Mouse (Mus musculus) MEL (cell line): ENCODE data around the gene Vti1a. TPM values are rescaled to one million over a fixed set of nuclear protein-coding genes. Genes with fewer than 3 reads are reported as not detected.

ENCODE experiments used
- DNase-seq: peaks from one replicate; pipeline ENCODE4 v3.0.0; 2011; ENCODE audit warnings: low read depth, low spot score
- H3K27ac ChIP-seq: 2 replicates; pipeline ENCODE4 v1.5.1; 2012; ENCODE audit warnings: low read depth, mild to moderate bottlenecking, control low read depth, low read length, moderate library complexity; ENCODE audit not compliant: control insufficient read depth
- H3K27me3 ChIP-seq, 2 experiments: fragments of 150-350 bp in 1 of 2; sonication (generic) in 1 of 2; 2 replicates each; pipeline ENCODE4 v1.6.1; 2012; ENCODE audit warnings: low read length in 2 of 2, mild to moderate bottlenecking in 2 of 2, improper control_type of control experiment in 1 of 2, moderate library complexity in 1 of 2; ENCODE audit not compliant: insufficient read depth in 2 of 2, control insufficient read depth in 1 of 2
- H3K36me3 ChIP-seq, 2 experiments: 2 replicates each; pipeline ENCODE4 v1.6.1; 2012 to 2014; ENCODE audit warnings: low read length in 2 of 2, improper control_type of control experiment in 1 of 2, inconsistent platforms in 1 of 2, mild to moderate bottlenecking in 1 of 2; ENCODE audit not compliant: insufficient read depth in 2 of 2, control insufficient read depth in 1 of 2
- H3K4me1 ChIP-seq, 2 experiments: fragments of 150-350 bp in 1 of 2; sonication (generic) in 1 of 2; 2 replicates each; pipeline ENCODE4 v1.6.1; 2012; ENCODE audit warnings: low read length in 2 of 2, improper control_type of control experiment in 1 of 2, mild to moderate bottlenecking in 1 of 2; ENCODE audit not compliant: insufficient read depth in 2 of 2, control insufficient read depth in 1 of 2
- H3K4me3 ChIP-seq, 2 experiments: fragments of 150-350 bp in 1 of 2; sonication (generic) in 1 of 2; 2 replicates each; pipeline ENCODE4 v1.5.1; 2012; ENCODE audit warnings: low read depth in 2 of 2, low read length in 2 of 2, mild to moderate bottlenecking in 2 of 2, moderate library complexity in 2 of 2, control low read depth in 1 of 2, improper control_type of control experiment in 1 of 2; ENCODE audit not compliant: control insufficient read depth in 1 of 2, insufficient read depth in 1 of 2
- H3K79me2 ChIP-seq: 2 replicates; pipeline ENCODE4 v1.6.1; 2012; ENCODE audit warnings: mild to moderate bottlenecking, low read length, moderate library complexity; ENCODE audit not compliant: control insufficient read depth, poor library complexity, insufficient read depth
- H3K9ac ChIP-seq: 2 replicates; pipeline ENCODE4 v1.6.1; 2012; ENCODE audit warnings: low read depth, mild to moderate bottlenecking, control low read depth, low read length, moderate library complexity; ENCODE audit not compliant: control insufficient read depth, poor library complexity, severe bottlenecking
- H3K9me3 ChIP-seq: fragments of 150-350 bp; sonication (generic); replicated peaks from 2 replicates; pipeline ENCODE4 v1.6.1; 2012; ENCODE audit warnings: mild to moderate bottlenecking, low read length, improper control_type of control experiment, moderate library complexity; ENCODE audit not compliant: insufficient read depth
- BHLHE40 ChIP-seq: IDR thresholded peaks from 2 replicates; pipeline ENCODE4 v1.6.1; 2012; ENCODE audit warnings: low read depth, mild to moderate bottlenecking, inconsistent platforms, low read length, improper control_type of control experiment, borderline replicate concordance
- CTCF ChIP-seq, 3 experiments: IDR thresholded peaks in 2 of 3; conservative IDR thresholded peaks in 1 of 3; 2 replicates each; pipeline ENCODE4 v1.5.1; 2011 to 2012; ENCODE audit warnings: low read length in 3 of 3, low read depth in 2 of 3, mild to moderate bottlenecking in 2 of 3, improper control_type of control experiment in 1 of 3, inconsistent platforms in 1 of 3, mixed read lengths in 1 of 3, moderate library complexity in 1 of 3; ENCODE audit not compliant: control insufficient read depth in 1 of 3, insufficient read depth in 1 of 3, poor library complexity in 1 of 3, severe bottlenecking in 1 of 3
- GABPA ChIP-seq: IDR thresholded peaks from 2 replicates; pipeline ENCODE4 v1.6.1; 2012; ENCODE audit warnings: low read depth, mild to moderate bottlenecking, inconsistent platforms, low read length, improper control_type of control experiment, moderate library complexity
- GATA1 ChIP-seq: IDR thresholded peaks from 2 replicates; pipeline ENCODE4 v1.6.1; 2011; ENCODE audit warnings: low read depth, low read length, improper control_type of control experiment
- HCFC1 ChIP-seq: IDR thresholded peaks from 2 replicates; pipeline ENCODE4 v1.6.1; 2012; ENCODE audit warnings: low read depth, mild to moderate bottlenecking, inconsistent platforms, low read length, improper control_type of control experiment, moderate library complexity
- JUND ChIP-seq: IDR thresholded peaks from 2 replicates; pipeline ENCODE4 v1.6.1; 2011; ENCODE audit warnings: low read depth, mild to moderate bottlenecking, improper control_type of control experiment, low read length
- MAFK ChIP-seq: IDR thresholded peaks from 2 replicates; pipeline ENCODE4 v1.6.1; 2011; ENCODE audit warnings: low read depth, mild to moderate bottlenecking, low read length, improper control_type of control experiment, borderline replicate concordance
- MAZ ChIP-seq: IDR thresholded peaks from 2 replicates; pipeline ENCODE4 v1.6.1; 2012; ENCODE audit warnings: low read depth, mild to moderate bottlenecking, inconsistent platforms, low read length, improper control_type of control experiment
- MEF2A ChIP-seq: IDR thresholded peaks from 2 replicates; pipeline ENCODE4 v1.6.1; 2014; ENCODE audit warnings: low read depth, mild to moderate bottlenecking, inconsistent platforms, low read length, improper control_type of control experiment; ENCODE audit not compliant: poor library complexity, insufficient replicate concordance, severe bottlenecking; ENCODE audit errors: extremely low read depth
- MXI1 ChIP-seq: IDR thresholded peaks from 2 replicates; pipeline ENCODE4 v1.6.1; 2011; ENCODE audit warnings: mild to moderate bottlenecking, low read depth, low read length, improper control_type of control experiment
- MYB ChIP-seq: IDR thresholded peaks from 2 replicates; pipeline ENCODE4 v1.6.1; 2011; ENCODE audit warnings: mild to moderate bottlenecking, low read depth, low read length, improper control_type of control experiment
- MYC ChIP-seq: IDR thresholded peaks from 2 replicates; pipeline ENCODE4 v1.6.1; 2011; ENCODE audit warnings: low read depth, mild to moderate bottlenecking, low read length, improper control_type of control experiment, moderate library complexity
- NELFE ChIP-seq: IDR thresholded peaks from 2 replicates; pipeline ENCODE4 v1.6.1; 2011; ENCODE audit warnings: low read depth, low read length, improper control_type of control experiment
- POLR2A ChIP-seq, 2 experiments: IDR thresholded peaks; 2 replicates each; pipeline ENCODE4 v1.6.1; 2011 to 2012; ENCODE audit warnings: low read length in 2 of 2, mild to moderate bottlenecking in 2 of 2, control low read depth in 1 of 2, improper control_type of control experiment in 1 of 2, low read depth in 1 of 2, moderate library complexity in 1 of 2; ENCODE audit not compliant: control insufficient read depth in 1 of 2, insufficient read depth in 1 of 2, poor library complexity in 1 of 2
- POLR2AphosphoS2 ChIP-seq: IDR thresholded peaks from 2 replicates; pipeline ENCODE4 v1.6.1; 2011; ENCODE audit warnings: low read length, improper control_type of control experiment
- POLR2AphosphoS5 ChIP-seq: IDR thresholded peaks from 2 replicates; pipeline ENCODE4 v1.6.1; 2012; ENCODE audit warnings: low read depth, borderline replicate concordance, mild to moderate bottlenecking, inconsistent platforms, low read length, moderate library complexity, mixed read lengths
- RCOR1 ChIP-seq: IDR thresholded peaks from 2 replicates; pipeline ENCODE4 v1.6.1; 2012; ENCODE audit warnings: low read depth, mild to moderate bottlenecking, inconsistent platforms, low read length, improper control_type of control experiment
- SIN3A ChIP-seq: IDR thresholded peaks from 2 replicates; pipeline ENCODE4 v1.6.1; 2012; ENCODE audit warnings: low read length, improper control_type of control experiment, inconsistent platforms
- SMC3 ChIP-seq: IDR thresholded peaks from 2 replicates; pipeline ENCODE4 v1.6.1; 2011; ENCODE audit warnings: low read depth, low read length, improper control_type of control experiment
- TBP ChIP-seq: IDR thresholded peaks from 2 replicates; pipeline ENCODE4 v1.8.0; 2011; ENCODE audit warnings: low read depth, low read length, improper control_type of control experiment
- TCF12 ChIP-seq: IDR thresholded peaks from 2 replicates; pipeline ENCODE4 v1.6.1; 2014; ENCODE audit warnings: low read depth, mild to moderate bottlenecking, inconsistent platforms, low read length, improper control_type of control experiment, moderate library complexity
- UBTF ChIP-seq: IDR thresholded peaks from 2 replicates; pipeline ENCODE4 v1.6.1; 2012; ENCODE audit warnings: low read depth, mild to moderate bottlenecking, inconsistent platforms, low read length, improper control_type of control experiment, moderate library complexity, borderline replicate concordance; ENCODE audit not compliant: insufficient read depth
- ZKSCAN1 ChIP-seq: IDR thresholded peaks from 2 replicates; pipeline ENCODE4 v1.6.1; 2012; ENCODE audit warnings: low read depth, mild to moderate bottlenecking, inconsistent platforms, low read length, improper control_type of control experiment, moderate library complexity
- ZNF384 ChIP-seq: IDR thresholded peaks from 2 replicates; pipeline ENCODE4 v1.6.1; 2012; ENCODE audit warnings: low read depth, mild to moderate bottlenecking, inconsistent platforms, low read length, improper control_type of control experiment
- polyA plus RNA-seq, 2 experiments: library from polyadenylated mRNA; stranded (reverse) in 1 of 2; unstranded in 1 of 2; fragments of >175 nt in 1 of 2; fragments of >200 nt in 1 of 2; gene quantifications; 2 replicates each; pipeline versions ENCODE4 v1.2.1 to v1.2.4; 2012; ENCODE audit warnings: low replicate concordance in 2 of 2, low read depth in 1 of 2; ENCODE audit not compliant: insufficient read length in 2 of 2, insufficient read depth in 1 of 2, missing spikeins in 1 of 2
- total RNA-seq: library from RNA; depleted of rRNA; stranded (reverse); fragments of 300-350 nt; gene quantifications from 2 replicates; pipeline ENCODE4 v1.2.3, GENCODE M21; 2012

The Vti1a gene
- total and polyA plus RNA-seq, 3 experiments, result 37.2 to 119 (median 42.8) TPM

GRCm38 (mm10) chr19:55556168-55556999 is 240.3 kb downstream of the Vti1a start:
- no peak for DNase-seq
- Histone ChIP-seq H3K9me3 (no peaks in the 10 kb centered on the region), H3K4me1 (peaks cover 0 to 5% of the 10 kb centered on the region in 2 experiments; a peak in 1 of 4 replicates), H3K27me3 (no peaks in the 10 kb centered on the region), H3K9ac (no peak overlapping the region)
- TF ChIP-seq TBP, result no peak
- TF ChIP-seq ZKSCAN1, result no peak
- no peak for TF ChIP-seq MAFK
- no peak for TF ChIP-seq TCF12
- TF ChIP-seq MYC, result no peak
- no peak for TF ChIP-seq POLR2AphosphoS2
- no peak for TF ChIP-seq MXI1
- TF ChIP-seq SMC3, result no peak
- TF ChIP-seq, all 39 proteins: peak for 0
- Histone ChIP-seq H3K79me2 (no peaks in the 10 kb centered on the region), H3K36me3 (no peaks in the 10 kb centered on the region; a peak in 1 of 4 replicates), H3K4me3 (no peak overlapping the region), H3K27ac (no peak overlapping the region)

DNA sequence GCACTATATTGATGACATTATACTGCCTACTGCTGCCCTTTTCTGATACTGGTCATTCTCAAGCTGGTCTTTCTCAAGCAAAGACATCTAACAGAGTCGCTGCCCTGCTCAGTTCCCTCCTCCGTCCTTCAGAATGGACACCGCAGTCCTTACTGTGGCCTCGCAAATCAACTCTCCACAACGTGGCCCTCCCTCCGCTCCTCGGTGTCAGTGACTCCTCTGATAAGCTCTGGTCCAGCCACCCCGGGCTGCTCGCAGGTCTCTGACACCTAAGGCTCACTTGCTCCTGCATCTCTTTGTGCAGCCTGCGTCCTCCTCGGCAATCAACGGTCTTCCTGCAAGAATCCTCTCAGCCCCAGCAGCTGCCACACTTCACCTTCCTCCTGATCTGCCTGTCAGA is 243.2 kb downstream of the Vti1a start:
- H3K9me3 ChIP-seq, result no peaks in the 10 kb centered on the region
- DNase-seq, result no peak
- H3K4me1 ChIP-seq, result peaks cover 17 to 18% of the 10 kb centered on the region in 2 experiments
- peaks cover 0 to 16% of the 10 kb centered on the region in 2 experiments; a peak in 2 of 4 replicates for H3K36me3 ChIP-seq
- H3K27ac ChIP-seq, result no peak overlapping the region
- H3K79me2 ChIP-seq, result no peaks in the 10 kb centered on the region
- TF ChIP-seq NELFE, result no peak
- no peak for TF ChIP-seq MYB
- no peak for TF ChIP-seq MAFK
- no peak for TF ChIP-seq POLR2AphosphoS5
- TF ChIP-seq GABPA, result no peak
- TF ChIP-seq CTCF (IDR thresholded peaks at IDR 0.05 in 2 of 3, conservative IDR thresholded peaks at IDR 0.05 in 1 of 3; ENCODE audit: control insufficient read depth in 1 of 3, insufficient read depth in 1 of 3, low read depth in 2 of 3, low read length in 3 of 3, poor library complexity in 1 of 3, severe bottlenecking in 1 of 3), result no peak
- TF ChIP-seq MAZ, result no peak
- no peak for TF ChIP-seq BHLHE40
- TF ChIP-seq RCOR1, result no peak
- no peak for TF ChIP-seq POLR2A (IDR thresholded peaks at IDR 0.05; ENCODE audit: control insufficient read depth in 1 of 2, insufficient read depth in 1 of 2, low read depth in 1 of 2, low read length in 2 of 2, poor library complexity in 1 of 2)
- no peak for TF ChIP-seq HCFC1
- no peak for TF ChIP-seq TBP
- TF ChIP-seq GATA1, result no peak
- TF ChIP-seq UBTF, result no peak
- TF ChIP-seq MEF2A, result no peak
- no peak for TF ChIP-seq ZNF384
- no peak for TF ChIP-seq SMC3
- TF ChIP-seq SIN3A, result no peak
- TF ChIP-seq JUND, result no peak
- no peak overlapping the region for H3K9ac ChIP-seq
- H3K27me3 ChIP-seq, result no peaks in the 10 kb centered on the region
- no peak overlapping the region for H3K4me3 ChIP-seq
